11 mouse cellular contexts compared by ENCODE assay signal in the genomic region with DNA sequence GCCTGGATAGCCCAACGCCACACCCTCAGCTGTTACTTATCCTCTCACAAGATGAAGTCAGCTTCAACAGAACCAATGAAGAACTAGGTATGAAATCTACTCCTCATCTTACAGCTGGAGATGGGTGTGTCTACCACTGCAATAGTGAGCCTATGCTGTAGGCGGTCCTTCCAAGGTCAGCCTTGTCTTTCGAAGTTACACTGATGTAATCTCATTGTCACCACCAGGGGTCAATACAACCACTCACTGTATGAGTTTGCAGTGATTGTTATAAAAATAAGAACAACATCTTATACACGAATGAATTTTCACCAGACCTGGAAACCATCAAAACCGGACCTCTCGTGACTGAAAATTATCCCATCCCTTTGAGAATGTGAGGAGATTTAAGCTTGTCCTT. TPM values are rescaled to one million over a fixed set of nuclear protein-coding genes. Genes with fewer than 3 reads are reported as not detected.
DNase-seq lines count a peak whose midpoint lies in the region; ATAC-seq and TF ChIP-seq lines count a peak whose summit lies in the region.
"Had no signal": no experiment of that assay in that cellular context is flagged by ENCODE, and none has a peak within 500 bp of the region (broad histone marks: within the 10 kb centered on the region; RNA-seq: fewer than 3 reads in every experiment).

No protein-coding gene starts in this region.

- no peak overlapping the region for H3K4me3 ChIP-seq in gastrocnemius, adult 2 months
- H3K4me3 ChIP-seq in midbrain, embryonic 12.5 days = no peak overlapping the region
- H3K4me3 ChIP-seq in midbrain, embryonic 10.5 days = no peak overlapping the region
- no peak overlapping the region for H3K4me3 ChIP-seq in neural tube, embryonic 15.5 days (replicated peaks)
- H3K4me3 ChIP-seq: limb, embryonic 12.5 days; neural tube, embryonic 13.5 days had no signal

- 79% methylated on average over 6 of the region's 6 CpGs for WGBS in midbrain, embryonic 12.5 days
- 79% methylated on average over 6 of the region's 6 CpGs for WGBS in midbrain, embryonic 10.5 days
- 78% methylated on average over 6 of the region's 6 CpGs for WGBS in neural tube, embryonic 15.5 days

- no peaks in the 10 kb centered on the region for H3K4me1 ChIP-seq in midbrain, embryonic 12.5 days
- no peaks in the 10 kb centered on the region for H3K4me1 ChIP-seq in midbrain, embryonic 10.5 days
- H3K4me1 ChIP-seq in neural tube, embryonic 15.5 days = no peaks in the 10 kb centered on the region
- H3K4me1 ChIP-seq: limb, embryonic 12.5 days; neural tube, embryonic 13.5 days had no signal

- intact Hi-C loops in gastrocnemius, adult 2 months (cut with DNase I) = no loop called here

- H3K27ac ChIP-seq in gastrocnemius, adult 2 months = no peak overlapping the region
- H3K27ac ChIP-seq in midbrain, embryonic 12.5 days (replicated peaks) = no peak overlapping the region
- no peak overlapping the region for H3K27ac ChIP-seq in midbrain, embryonic 10.5 days (replicated peaks)
- no peak overlapping the region for H3K27ac ChIP-seq in neural tube, embryonic 15.5 days (replicated peaks)
- H3K27ac ChIP-seq: limb, embryonic 12.5 days; neural tube, embryonic 13.5 days had no signal

- peak; percentile 19; the same call in 1 of the 2 replicates for ATAC-seq in midbrain, embryonic 12.5 days (ENCODE audit: low FRiP score, low read depth)
- ATAC-seq in neural tube, embryonic 15.5 days (ENCODE audit: low FRiP score) = no peak

- no peaks in the 10 kb centered on the region for H3K36me3 ChIP-seq in midbrain, embryonic 12.5 days
- no peaks in the 10 kb centered on the region for H3K36me3 ChIP-seq in midbrain, embryonic 10.5 days
- H3K36me3 ChIP-seq in neural tube, embryonic 15.5 days = no peaks in the 10 kb centered on the region
- H3K36me3 ChIP-seq: limb, embryonic 12.5 days; neural tube, embryonic 13.5 days had no signal

- TF ChIP-seq CTCF in gastrocnemius, adult 2 months (IDR thresholded peaks at IDR 0.05) = peak; percentile 51

- H3K27me3 ChIP-seq in midbrain, embryonic 12.5 days = no peaks in the 10 kb centered on the region
- no peaks in the 10 kb centered on the region for H3K27me3 ChIP-seq in midbrain, embryonic 10.5 days (ENCODE audit: low read depth, poor library complexity, severe bottlenecking)
- H3K27me3 ChIP-seq in neural tube, embryonic 15.5 days (replicated peaks) = no peaks in the 10 kb centered on the region
- H3K27me3 ChIP-seq: limb, embryonic 12.5 days; neural tube, embryonic 13.5 days had no signal

- H3K9me3 ChIP-seq in midbrain, embryonic 12.5 days = no peaks in the 10 kb centered on the region
- no peaks in the 10 kb centered on the region for H3K9me3 ChIP-seq in midbrain, embryonic 10.5 days (replicated peaks)
- H3K9me3 ChIP-seq in neural tube, embryonic 15.5 days (replicated peaks) = no peaks in the 10 kb centered on the region
- H3K9me3 ChIP-seq: limb, embryonic 12.5 days; neural tube, embryonic 13.5 days had no signal

- no peak overlapping the region for H3K4me2 ChIP-seq in midbrain, embryonic 12.5 days (replicated peaks)
- H3K4me2 ChIP-seq in neural tube, embryonic 15.5 days = no peak overlapping the region
- H3K4me2 ChIP-seq: limb, embryonic 12.5 days; neural tube, embryonic 13.5 days had no signal

- H3K9ac ChIP-seq in midbrain, embryonic 12.5 days (replicated peaks) = no peak overlapping the region
- no peak overlapping the region for H3K9ac ChIP-seq in neural tube, embryonic 15.5 days (replicated peaks)
- H3K9ac ChIP-seq: limb, embryonic 12.5 days; neural tube, embryonic 13.5 days had no signal

- no peak for DNase-seq in gastrocnemius, adult 2 months
- no peak for DNase-seq in gastrocnemius, adult 8-10 months (ENCODE audit: low spot score in 2 of 2)
- DNase-seq in midbrain, embryonic 10.5 days (ENCODE audit: low spot score) = no peak
- DNase-seq in adipocyte (ENCODE audit: low spot score) = peak; percentile 66
- peak; percentile 57 for DNase-seq in retina, embryonic 14.5 days (ENCODE audit: low spot score)
- no peak for DNase-seq in ovary, postnatal 36 days (ENCODE audit: low spot score)
- DNase-seq: gastrocnemius, postnatal 25 days had no signal

RNA-seq across cellular contexts. Expression of a gene that starts 16.4 kb away (rescaled TPM):
- total RNA-seq in gastrocnemius, adult 2 months (2021) = 1,000 to 10,000 TPM; 1,040 to 2,126 TPM
- total RNA-seq in gastrocnemius, adult 8-10 months (2022) = 1,000 to 10,000 TPM in 3 of 4 experiments, 100 to 1,000 TPM in 1; 968 to 1,187 (median 1,152) TPM
- polyA plus RNA-seq in midbrain, embryonic 12.5 days (2016; fragmentation: Nextera tagmentation; extraction: Ambion mirVana) = not detected in 2 replicates
- polyA plus RNA-seq in midbrain, embryonic 10.5 days (2016; fragmentation: Nextera tagmentation; extraction: Ambion mirVana) = not detected in 2 replicates
- polyA plus RNA-seq in neural tube, embryonic 15.5 days (2015; fragmentation: Nextera tagmentation; extraction: Ambion mirVana) = 0.28 and 0.70 TPM in 2 replicates
- polyA plus RNA-seq: limb, embryonic 12.5 days had no signal

Comparison
In these comparisons a context has a peak if more than half of its experiments do, and no peak if none do; other contexts are left out.
1. DNase-seq: peak in adipocyte (single experiment) and retina, embryonic 14.5 days (single experiment); none in gastrocnemius, adult 2 months (single experiment), gastrocnemius, adult 8-10 months (0 of 2), midbrain, embryonic 10.5 days (single experiment) and ovary, postnatal 36 days (single experiment).